Mouse (Mus musculus) stomach, embryonic 14.5 days (tissue): Measurements from ENCODE around the gene Ltc4s. TPM values are rescaled to one million over a fixed set of nuclear protein-coding genes. Genes with fewer than 3 reads are reported as not detected.

Experiments
- ATAC-seq: fragments of 200-750 bp; cut with Nextera tagmentation; 2 replicates; pipeline ENCODE4 v1.8.0; 2017; ENCODE audit warnings: low read depth, moderate TSS enrichment; ENCODE audit not compliant: insufficient number of reproducible peaks, insufficient read depth, low FRiP score
- H3K27ac ChIP-seq: fragments of 300-500 bp; sonication (generic); 2 replicates; pipeline ENCODE4 v1.5.1; 2014; ENCODE audit warnings: mild to moderate bottlenecking, low read length, moderate library complexity, mixed read lengths
- H3K27me3 ChIP-seq: fragments of 300-500 bp; sonication (generic); 2 replicates; pipeline ENCODE4 v1.6.1; 2014; ENCODE audit warnings: low read length, control low read depth, mixed read lengths; ENCODE audit not compliant: control insufficient read depth, insufficient read depth
- H3K36me3 ChIP-seq: fragments of 300-500 bp; sonication (generic); 2 replicates; pipeline ENCODE4 v1.6.1; 2014; ENCODE audit warnings: mild to moderate bottlenecking, control low read depth, low read length, moderate library complexity, mixed read lengths; ENCODE audit not compliant: control insufficient read depth, insufficient read depth
- H3K4me1 ChIP-seq: fragments of 300-500 bp; sonication (generic); 2 replicates; pipeline ENCODE4 v1.6.1; 2014; ENCODE audit warnings: low read length, control low read depth, mixed read lengths; ENCODE audit not compliant: control insufficient read depth, insufficient read depth
- H3K4me2 ChIP-seq: fragments of 300-500 bp; sonication (generic); replicated peaks from 2 replicates; pipeline ENCODE4 v1.6.1; 2014; ENCODE audit warnings: low read depth, low read length, control low read depth
- H3K4me3 ChIP-seq: fragments of 300-500 bp; sonication (generic); 2 replicates; pipeline ENCODE4 v1.5.1; 2014; ENCODE audit warnings: low read depth, low read length, control low read depth
- H3K9ac ChIP-seq: fragments of 300-500 bp; sonication (generic); replicated peaks from 2 replicates; pipeline ENCODE4 v1.6.1; 2014; ENCODE audit warnings: low read depth, mild to moderate bottlenecking, control low read depth, low read length, moderate library complexity, mixed read lengths
- H3K9me3 ChIP-seq: fragments of 300-500 bp; sonication (generic); 2 replicates; pipeline ENCODE4 v1.6.1; 2016; ENCODE audit warnings: low read depth, low read length, control low read depth; ENCODE audit not compliant: control insufficient read depth
- WGBS: fragments of 180-500 bp; shearing (Covaris S2); extraction: QIAGEN DNeasy Blood & Tissue Kit; methylation state at CpG from one replicate; pipeline ENCODE4 v1.1.7; 2014; 5-methylcytosine and 5-hydroxymethylcytosine counted together
- polyA plus RNA-seq: library from polyadenylated mRNA; unstranded; fragments of >200 nt; fragmentation: Nextera tagmentation; extraction: Ambion mirVana; gene quantifications from 2 replicates; pipeline ENCODE4 v1.2.1, GENCODE M21; 2014

Gene Ltc4s
- polyA plus RNA-seq, 1 experiment from 2014 or later = 3.9 TPM

DNA sequence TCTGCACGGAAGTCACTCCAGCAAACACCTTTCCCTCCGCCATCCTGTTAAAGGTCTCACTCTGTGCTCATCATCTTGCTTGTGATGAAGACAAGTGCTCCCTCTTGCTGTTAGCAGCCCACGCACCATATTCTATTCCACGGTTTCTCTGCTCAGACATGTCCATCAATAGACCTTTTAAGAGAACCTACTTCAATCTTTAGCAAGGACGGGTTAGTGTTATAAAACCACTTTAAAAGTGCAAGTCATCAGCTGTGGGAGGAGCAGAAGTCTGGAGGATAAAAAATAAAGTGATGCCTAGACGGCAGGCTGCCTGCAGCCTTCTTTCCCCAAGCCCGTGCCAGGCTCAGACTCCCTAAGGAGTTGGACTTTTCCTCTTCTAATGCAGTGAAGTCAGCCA is 18.2 kb upstream of the Ltc4s start:
- Histone ChIP-seq H3K9me3 (no peaks in the 10 kb centered on the region), H3K4me1 (0 out of 2 replicates have a peak, but pooled peaks cover 5% of the 10 kb centered on the region), H3K27ac (no peak overlapping the region), H3K4me3 (no peak overlapping the region), H3K9ac (no peak overlapping the region), H3K27me3 (no peaks in the 10 kb centered on the region), H3K4me2 (no peak overlapping the region), H3K36me3 (peaks cover 40% of the 10 kb centered on the region)
- 81% methylated on average over 7 of the region's 7 CpGs for WGBS
- no peak for ATAC-seq

DNA sequence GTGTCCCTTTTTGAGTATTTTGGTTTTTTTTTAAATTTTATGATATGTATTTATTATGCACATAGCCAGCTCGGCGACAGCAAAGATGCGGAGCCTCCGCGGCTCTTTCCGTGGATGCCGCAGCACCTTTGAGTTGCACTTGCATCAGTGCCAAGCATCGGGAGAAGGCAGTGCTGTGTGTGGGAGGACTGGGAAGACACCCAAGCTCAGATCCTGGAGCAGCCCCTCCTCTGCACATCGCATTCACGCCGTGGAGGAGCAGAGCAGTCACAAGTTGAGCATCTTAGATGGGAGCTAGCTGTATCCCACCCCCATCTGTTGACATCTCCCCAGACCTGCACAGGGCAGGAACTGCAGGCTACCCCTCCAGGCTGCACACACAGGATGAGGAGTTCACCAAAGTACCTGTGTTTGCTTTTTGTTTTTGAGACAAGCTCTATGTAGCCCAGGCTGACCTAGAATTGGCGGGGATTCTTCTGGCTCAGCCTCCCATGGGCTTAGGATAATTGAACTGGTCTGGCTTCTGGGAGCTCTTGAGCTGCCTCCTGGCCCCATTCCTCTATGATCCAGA is 15.7 kb upstream of the Ltc4s start:
- 69% methylated on average over 12 of the region's 12 CpGs for WGBS
- no peak overlapping the region for H3K4me2 ChIP-seq
- H3K9ac ChIP-seq = no peak overlapping the region
- no peak overlapping the region for H3K4me3 ChIP-seq
- H3K27ac ChIP-seq = no peak overlapping the region
- H3K27me3 ChIP-seq = no peaks in the 10 kb centered on the region
- H3K9me3 ChIP-seq = no peaks in the 10 kb centered on the region
- 0 out of 2 replicates have a peak, but pooled peaks cover 5% of the 10 kb centered on the region for H3K4me1 ChIP-seq
- ATAC-seq = no peak
- peaks cover 26% of the 10 kb centered on the region for H3K36me3 ChIP-seq

DNA sequence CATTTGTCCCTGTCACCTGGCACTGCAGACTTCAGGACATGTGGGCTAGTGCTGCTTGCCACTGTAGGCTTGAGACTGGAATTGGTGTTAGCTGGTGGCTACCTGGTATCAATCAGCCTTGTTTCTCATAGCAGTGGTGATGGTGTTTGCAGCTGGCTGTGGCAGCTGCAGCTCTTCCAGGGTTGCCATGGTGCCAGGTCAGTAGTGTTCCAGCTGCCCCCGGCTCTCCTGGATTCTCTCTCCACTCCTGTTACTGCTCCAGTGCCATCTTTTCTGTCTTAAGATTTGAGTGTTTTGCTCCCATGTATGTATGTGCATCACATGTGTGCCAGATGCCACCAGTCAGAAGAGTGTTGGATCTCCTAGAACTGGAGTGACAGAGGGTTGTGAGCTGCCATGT is 15.0 kb upstream of the Ltc4s start:
- WGBS = 21% methylated on average over 1 of the region's 1 CpGs
- H3K9me3 ChIP-seq = no peaks in the 10 kb centered on the region
- H3K4me1 ChIP-seq = 0 out of 2 replicates have a peak, but pooled peaks cover 5% of the 10 kb centered on the region
- no peak overlapping the region for H3K27ac ChIP-seq
- no peaks in the 10 kb centered on the region for H3K27me3 ChIP-seq
- H3K9ac ChIP-seq = no peak overlapping the region
- no peak overlapping the region for H3K4me2 ChIP-seq
- H3K4me3 ChIP-seq = no peak overlapping the region
- no peak for ATAC-seq
- H3K36me3 ChIP-seq = peaks cover 22% of the 10 kb centered on the region

DNA sequence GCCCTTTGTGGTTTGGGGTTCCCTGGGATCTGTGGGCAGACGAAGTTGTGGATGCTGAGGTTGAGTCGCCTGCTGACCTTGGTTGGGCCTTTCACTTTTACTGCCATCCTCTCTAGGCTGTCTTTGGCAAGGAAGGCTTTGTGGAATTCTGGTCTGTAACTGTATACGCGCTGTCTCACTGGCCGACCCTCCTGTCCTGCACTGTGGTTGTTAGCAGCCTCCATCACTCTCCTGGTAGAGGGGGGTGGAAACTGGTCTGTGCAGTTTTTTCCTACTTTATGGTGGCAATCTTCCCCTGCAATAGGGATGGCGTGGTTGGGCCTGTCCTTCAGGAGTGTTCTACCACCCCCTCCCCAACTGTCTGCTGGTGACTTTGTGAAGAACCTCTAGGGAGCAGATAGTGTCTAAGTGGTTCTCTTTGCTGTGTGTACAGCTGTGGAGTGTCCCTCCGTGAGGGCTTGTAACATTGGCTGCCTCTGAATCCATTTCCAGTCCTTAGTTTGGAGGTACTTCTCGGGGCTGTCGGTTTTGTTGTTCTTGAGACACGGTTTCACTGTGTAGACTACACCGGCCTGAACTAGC is 14.4 kb upstream of the Ltc4s start:
- H3K4me3 ChIP-seq = no peak overlapping the region
- peaks cover 16% of the 10 kb centered on the region for H3K36me3 ChIP-seq
- H3K27me3 ChIP-seq = no peaks in the 10 kb centered on the region
- no peak overlapping the region for H3K4me2 ChIP-seq
- ATAC-seq = 0 out of 2 replicates have a peak, but pooled peaks have one; percentile 37
- 50% methylated on average over 11 of the region's 11 CpGs for WGBS
- 0 out of 2 replicates have a peak, but pooled peaks cover 5% of the 10 kb centered on the region for H3K4me1 ChIP-seq
- H3K9me3 ChIP-seq = no peaks in the 10 kb centered on the region
- H3K27ac ChIP-seq = no peak overlapping the region
- no peak overlapping the region for H3K9ac ChIP-seq

DNA sequence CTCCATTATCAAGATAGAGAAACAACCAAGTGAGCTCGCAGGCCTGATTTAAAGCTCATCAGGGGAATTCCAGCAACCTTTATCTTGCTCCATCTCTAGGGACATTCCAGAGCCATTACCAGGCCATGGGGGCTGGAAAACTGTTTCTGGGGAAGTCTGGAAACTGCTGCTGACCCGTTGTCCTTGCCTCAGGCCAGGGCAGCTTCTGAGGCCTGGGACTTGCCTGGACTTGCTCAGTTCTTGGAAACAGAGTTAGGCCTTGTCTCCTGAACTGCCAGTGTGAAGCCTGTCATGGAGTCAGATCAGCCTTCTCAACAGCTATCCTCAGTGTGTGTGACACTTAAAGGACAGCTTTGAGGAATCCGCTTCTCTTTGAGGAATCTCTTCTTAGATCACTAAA is 13.8 kb upstream of the Ltc4s start:
- 40% methylated on average over 3 of the region's 3 CpGs for WGBS

DNA sequence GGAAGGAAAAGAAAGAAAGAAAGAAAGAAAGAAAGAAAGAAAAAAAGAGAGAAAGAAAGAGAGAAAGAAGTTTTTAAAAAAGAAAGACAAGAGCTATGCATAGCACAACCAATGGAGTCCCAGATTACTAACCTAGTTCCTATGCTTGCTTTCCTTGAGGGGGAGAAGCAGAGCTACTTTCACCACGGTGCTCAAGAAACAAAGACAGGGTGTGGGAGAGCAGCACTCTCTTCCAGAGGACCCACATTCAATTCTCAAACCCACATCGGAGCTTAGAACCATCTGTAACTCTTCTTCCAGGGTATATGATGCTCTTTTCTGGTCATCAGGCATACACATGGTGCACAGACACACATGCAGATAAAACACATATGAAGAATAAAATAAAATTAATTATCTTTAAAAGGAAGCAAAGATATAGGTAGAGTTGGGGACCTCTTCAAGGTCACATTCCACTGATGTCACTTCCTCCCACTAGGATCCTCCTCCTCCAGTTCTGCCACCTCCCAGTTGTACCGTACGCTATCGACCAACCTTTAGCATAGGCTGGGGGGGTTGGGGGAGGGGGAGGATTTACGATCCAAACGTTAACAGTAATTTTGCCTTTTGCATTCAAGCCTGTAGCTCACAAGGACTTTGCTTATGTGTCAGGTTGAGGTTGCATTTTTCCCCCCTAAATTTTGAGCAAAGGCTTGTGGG is 10.2 kb upstream of the Ltc4s start:
- Histone ChIP-seq H3K27me3 (no peaks in the 10 kb centered on the region), H3K36me3 (no peaks in the 10 kb centered on the region), H3K27ac (no peak overlapping the region), H3K9me3 (no peaks in the 10 kb centered on the region), H3K4me2 (no peak overlapping the region), H3K4me1 (0 out of 2 replicates have a peak, but pooled peaks cover 5% of the 10 kb centered on the region), H3K9ac (no peak overlapping the region), H3K4me3 (no peak overlapping the region)
- 79% methylated on average over 7 of the region's 7 CpGs for WGBS
- no peak for ATAC-seq

More for the DNA sequence above, 13.8 kb upstream of the Ltc4s start:
- Histone ChIP-seq H3K4me2 (no peak overlapping the region), H3K9me3 (no peaks in the 10 kb centered on the region), H3K36me3 (peaks cover 10% of the 10 kb centered on the region), H3K27me3 (no peaks in the 10 kb centered on the region), H3K27ac (no peak overlapping the region), H3K9ac (no peak overlapping the region), H3K4me1 (0 out of 2 replicates have a peak, but pooled peaks cover 5% of the 10 kb centered on the region), H3K4me3 (no peak overlapping the region)
- ATAC-seq = no peak

DNA sequence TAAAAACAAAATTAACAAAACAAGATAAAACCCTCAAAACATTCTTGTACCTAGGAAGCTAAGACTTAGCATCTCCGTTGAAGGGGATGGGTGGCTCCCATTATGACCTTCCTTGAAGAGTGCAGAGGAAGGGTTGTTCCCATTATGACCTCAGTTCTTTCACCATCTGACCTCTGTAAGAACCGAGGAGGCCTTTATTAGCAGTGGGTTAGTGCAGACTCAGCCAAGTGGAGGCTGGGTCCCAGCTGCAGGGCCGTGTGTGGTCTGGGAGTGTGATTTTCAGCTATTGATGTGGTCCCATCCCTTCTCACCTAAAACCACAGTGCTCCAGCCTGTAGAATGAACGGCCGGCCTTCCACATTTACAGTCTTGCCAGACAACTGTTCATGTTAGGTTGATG is 6.9 kb upstream of the Ltc4s start:
- 76% methylated on average over 5 of the region's 5 CpGs for WGBS
- no peak for ATAC-seq
- H3K27me3 ChIP-seq = no peaks in the 10 kb centered on the region

DNA sequence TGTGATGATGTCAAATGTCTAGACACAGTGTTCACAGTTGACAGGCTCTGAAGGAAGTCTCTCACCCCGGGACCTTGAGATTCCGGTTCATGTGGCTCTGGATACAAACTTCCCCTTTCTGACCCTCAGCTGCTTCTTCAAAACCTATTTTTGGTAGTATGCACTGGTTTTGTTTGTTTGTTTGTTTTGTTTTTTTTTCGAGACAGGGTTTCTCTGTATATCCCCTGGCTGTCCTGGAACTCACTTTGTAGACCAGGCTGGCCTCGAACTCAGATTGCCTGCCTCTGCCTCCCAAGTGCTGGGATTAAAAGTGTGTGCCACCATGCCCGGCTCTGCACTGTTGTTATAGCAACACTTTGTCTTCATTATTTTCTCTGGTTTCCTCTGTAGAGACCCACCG is 5.5 kb upstream of the Ltc4s start:
- no peak for ATAC-seq
- H3K4me3 ChIP-seq = no peak overlapping the region
- WGBS = 76% methylated on average over 6 of the region's 6 CpGs
- no peak overlapping the region for H3K4me2 ChIP-seq
- no peaks in the 10 kb centered on the region for H3K36me3 ChIP-seq
- no peaks in the 10 kb centered on the region for H3K9me3 ChIP-seq
- no peaks in the 10 kb centered on the region for H3K27me3 ChIP-seq
- no peak overlapping the region for H3K27ac ChIP-seq
- no peaks in the 10 kb centered on the region for H3K4me1 ChIP-seq
- H3K9ac ChIP-seq = no peak overlapping the region

More for the DNA sequence above, 6.9 kb upstream of the Ltc4s start:
- H3K4me3 ChIP-seq = no peak overlapping the region
- H3K36me3 ChIP-seq = no peaks in the 10 kb centered on the region
- H3K4me2 ChIP-seq = no peak overlapping the region
- no peak overlapping the region for H3K27ac ChIP-seq
- H3K9ac ChIP-seq = no peak overlapping the region
- no peaks in the 10 kb centered on the region for H3K4me1 ChIP-seq
- H3K9me3 ChIP-seq = no peaks in the 10 kb centered on the region
